Mouse (Mus musculus): Measurements from ENCODE around the gene Elk4.

Elk4 gene

GRCm38 (mm10) chr1:132019876-132020275 lies 12.5 kb downstream of the Elk4 start:
- DNase-seq = no peak

- no peak for DNase-seq
Observed at GRCm38 (mm10) chr1:132022107-132022506, 14.7 kb downstream of the Elk4 start.

GRCm38 (mm10) chr1:132026925-132027646 lies 19.7 kb downstream of the Elk4 start:
- DNase-seq = peak; percentile 26 to 49

- DNase-seq = no peak
Observed at GRCm38 (mm10) chr1:132027978-132028377, 20.6 kb downstream of the Elk4 start.

GRCm38 (mm10) chr1:132028413-132028812 lies 21.0 kb downstream of the Elk4 start:
- no peak for DNase-seq

- no peak for DNase-seq
Observed at GRCm38 (mm10) chr1:132030574-132030973, 23.2 kb downstream of the Elk4 start.

GRCm38 (mm10) chr1:132032172-132032571 lies 24.8 kb downstream of the Elk4 start:
- DNase-seq = no peak

GRCm38 (mm10) chr1:132037746-132038145 lies 30.3 kb downstream of the Elk4 start:
- DNase-seq = no peak

GRCm38 (mm10) chr1:132038753-132039152 lies 31.3 kb downstream of the Elk4 start:
- DNase-seq = no peak

- no peak for DNase-seq
Observed at GRCm38 (mm10) chr1:132040201-132040621, 32.8 kb downstream of the Elk4 start.

GRCm38 (mm10) chr1:132043759-132044158 lies 36.4 kb downstream of the Elk4 start:
- no peak for DNase-seq

- peak; percentile 67 to 77 for DNase-seq
Observed at GRCm38 (mm10) chr1:132046143-132046735, 38.8 kb downstream of the Elk4 start.

GRCm38 (mm10) chr1:132051746-132052145 lies 44.3 kb downstream of the Elk4 start:
- peak; percentile 51 to 58 for DNase-seq

GRCm38 (mm10) chr1:132054387-132054786 lies 47.0 kb downstream of the Elk4 start:
- no peak for DNase-seq

GRCm38 (mm10) chr1:132055054-132055664 lies 47.8 kb downstream of the Elk4 start:
- DNase-seq = no peak

- no peak for DNase-seq
Observed at GRCm38 (mm10) chr1:132058558-132058957, 51.2 kb downstream of the Elk4 start.

GRCm38 (mm10) chr1:132060036-132060769 lies 52.8 kb downstream of the Elk4 start:
- DNase-seq = no peak

- DNase-seq = no peak
Observed at GRCm38 (mm10) chr1:132061750-132062541, 54.5 kb downstream of the Elk4 start.

GRCm38 (mm10) chr1:132063096-132063495 lies 55.7 kb downstream of the Elk4 start:
- no peak for DNase-seq

- no peak for DNase-seq
Observed at GRCm38 (mm10) chr1:132065001-132065400, 57.6 kb downstream of the Elk4 start.

GRCm38 (mm10) chr1:132065475-132066172 lies 58.2 kb downstream of the Elk4 start:
- DNase-seq = no peak
